Mouse (Mus musculus): ENCODE measurements around the gene Mcrip2. TPM values are rescaled to one million over a fixed set of nuclear protein-coding genes. Genes with fewer than 3 reads are reported as not detected.

Gene Mcrip2
- total RNA-seq (2023) = 3.6 TPM

GRCm38 (mm10) chr17:25868601-25869191 lies at the start of gene Mcrip2:
Gene Mcrip2, minus strand, starts transcription at chr17:25868764.

DNA sequence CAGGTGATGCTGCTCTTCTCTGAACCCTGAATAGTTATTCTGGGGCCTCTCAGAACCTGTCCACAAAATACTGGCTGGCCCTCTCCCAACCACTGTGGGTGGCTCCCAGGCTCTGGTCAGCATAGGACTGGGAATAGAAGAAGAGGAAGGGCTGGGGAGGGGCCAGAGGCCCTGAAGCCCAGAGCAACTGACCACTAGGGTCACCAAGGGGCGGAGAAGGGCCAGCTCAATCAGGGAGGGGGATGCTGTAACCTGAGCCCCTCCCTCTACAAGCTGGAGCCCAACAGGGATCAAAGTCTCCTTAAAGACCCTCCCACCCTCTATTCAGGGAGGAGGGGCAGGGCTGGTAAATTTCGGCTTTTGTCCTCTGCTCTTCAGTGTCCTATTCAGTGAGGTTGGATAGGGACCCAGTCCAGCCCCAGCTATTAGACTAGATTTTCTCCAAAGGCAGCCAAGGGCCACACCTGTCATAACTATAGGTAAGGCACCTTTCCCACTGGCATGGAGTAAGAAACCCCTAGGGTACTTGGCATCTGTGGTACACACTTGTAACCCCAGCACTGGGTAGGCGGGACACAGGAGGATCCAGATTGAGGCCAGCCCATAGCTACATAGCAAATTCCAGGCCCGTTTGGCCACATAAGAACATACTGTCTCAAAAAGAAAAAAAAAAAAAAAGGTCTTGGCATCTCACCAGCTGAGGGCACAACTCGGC lies 11.8 kb upstream of the Mcrip2 start, which contains the start of gene Wfikkn1:
Gene Wfikkn1 (minus strand): TSS at position 663 of the 715 bp plus-strand sequence.

DNA sequence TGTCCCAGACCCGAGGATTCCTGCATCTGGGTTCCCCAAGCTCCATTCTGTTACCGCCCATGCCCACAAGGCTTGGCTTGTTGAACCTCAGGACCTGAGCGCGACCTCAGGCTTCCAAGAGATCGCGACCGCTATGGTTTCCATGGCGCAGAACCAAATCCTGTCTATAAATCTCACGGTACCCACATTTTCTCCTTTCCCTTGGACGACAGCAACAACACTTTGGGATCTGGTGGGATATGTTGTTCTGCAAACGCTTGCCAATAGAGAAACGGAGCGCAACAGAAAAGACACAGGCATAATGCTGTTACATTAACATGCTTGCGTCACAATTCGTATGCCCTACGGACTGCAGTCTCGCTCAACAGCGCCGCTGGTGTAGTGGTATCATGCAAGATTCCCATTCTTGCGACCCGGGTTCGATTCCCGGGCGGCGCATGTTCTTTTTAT lies 6.2 kb upstream of the Mcrip2 start, which contains the start of gene Mettl26:
Gene Mettl26 (plus strand): TSS at position 354 of the 450 bp plus-strand sequence.

GRCm38 (mm10) chr17:25860832-25861703 lies 7.5 kb downstream of the Mcrip2 start, which contains the start of gene Wdr90:
Gene Wdr90, minus strand, starts transcription at chr17:25861501.

GRCm38 (mm10) chr17:25844396-25844901 lies 24.1 kb downstream of the Mcrip2 start, which contains the start of gene Rhot2:
Gene Rhot2, minus strand, starts transcription at chr17:25844851.

GRCm38 (mm10) chr17:25841117-25841880 lies 27.3 kb downstream of the Mcrip2 start, which contains the start of gene Gm20683:
Gene Gm20683, minus strand, starts transcription at chr17:25841763.

GRCm38 (mm10) chr17:25837076-25837410 lies 31.5 kb downstream of the Mcrip2 start, which contains the start of gene Rhbdl1:
Gene Rhbdl1, minus strand, starts transcription at chr17:25837295.

GRCm38 (mm10) chr17:25833291-25833663 lies 35.3 kb downstream of the Mcrip2 start, which contains the start of gene Stub1:
Gene Stub1, minus strand, starts transcription at chr17:25833404.

GRCm38 (mm10) chr17:25828712-25829557 lies 39.6 kb downstream of the Mcrip2 start, which contains the start of gene Jmjd8:
Gene Jmjd8, plus strand, starts transcription at chr17:25828867.

DNA sequence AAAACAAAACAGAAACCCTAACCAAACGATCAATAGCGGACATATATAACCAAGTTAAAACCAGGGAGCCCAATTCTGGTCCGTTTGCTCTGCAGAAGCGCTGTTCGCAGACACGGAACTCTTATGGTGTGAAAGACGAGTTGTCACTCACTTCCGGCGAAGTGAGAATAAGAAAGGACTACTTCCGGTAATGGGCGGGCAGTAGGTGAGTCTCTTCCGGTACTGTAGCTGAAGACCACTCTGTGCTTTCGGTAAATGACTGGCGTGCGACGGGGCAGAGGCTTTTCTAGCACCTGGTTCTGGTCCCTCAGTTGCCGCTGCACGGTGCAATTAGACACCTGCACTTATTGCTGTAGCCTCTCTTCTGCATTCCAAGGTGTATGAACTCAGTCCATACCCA lies 45.1 kb downstream of the Mcrip2 start, which contains the start of gene Wdr24:
Gene Wdr24 (plus strand): TSS at position 176 of the 400 bp plus-strand sequence.

Other genes starting within 250 kb of the Mcrip2 start
- gene Gng13, start 151.6 kb downstream of the Mcrip2 start, total RNA-seq (2023) = not detected
- gene Chtf18, start 141.3 kb downstream of the Mcrip2 start, total RNA-seq (2023) = 7.2 TPM
- gene Rpusd1, start 141.1 kb downstream of the Mcrip2 start, total RNA-seq (2023) = 5.6 TPM
- gene Mslnl, start 132.7 kb downstream of the Mcrip2 start, total RNA-seq (2023) = not detected
- 2.0 TPM for gene Msln, start 114.4 kb downstream of the Mcrip2 start, total RNA-seq (2023)
- gene Narfl, start 95.0 kb downstream of the Mcrip2 start, total RNA-seq (2023) = 18.2 TPM
- 28.0 TPM for gene Haghl, start 83.1 kb downstream of the Mcrip2 start, total RNA-seq (2023)
- not detected for gene Ccdc78, start 82.2 kb downstream of the Mcrip2 start, total RNA-seq (2023)
- 56.0 TPM for gene Fam173a, start 75.9 kb downstream of the Mcrip2 start, total RNA-seq (2023)
- gene AC134908.4, start 73.1 kb downstream of the Mcrip2 start, total RNA-seq (2023) = not detected
- gene Metrn, start 71.6 kb downstream of the Mcrip2 start, total RNA-seq (2023) = 22.5 TPM
- not detected for gene Fbxl16, start 59.7 kb downstream of the Mcrip2 start, total RNA-seq (2023)
- gene Wdr24, start 45.1 kb downstream of the Mcrip2 start, total RNA-seq (2023) = 19.9 TPM
- 32.6 TPM for gene Jmjd8, start 39.9 kb downstream of the Mcrip2 start, total RNA-seq (2023)
- gene Stub1, start 35.4 kb downstream of the Mcrip2 start, total RNA-seq (2023) = 74.2 TPM
- gene Rhbdl1, start 31.5 kb downstream of the Mcrip2 start, total RNA-seq (2023) = 11.7 TPM
- 11.6 TPM for gene Gm20683, start 27.0 kb downstream of the Mcrip2 start, total RNA-seq (2023)
- gene Rhot2, start 23.9 kb downstream of the Mcrip2 start, total RNA-seq (2023) = 77.4 TPM
- gene Wdr90, start 7.3 kb downstream of the Mcrip2 start, total RNA-seq (2023) = 28.6 TPM
- gene Mettl26, start 6.3 kb upstream of the Mcrip2 start, total RNA-seq (2023) = 29.1 TPM
- gene Wfikkn1, start 12.1 kb upstream of the Mcrip2 start, total RNA-seq (2023) = 9.4 TPM
- 22.2 TPM for gene Rab40c, start 51.0 kb upstream of the Mcrip2 start, total RNA-seq (2023)
- 56.0 TPM for gene Pigq, start 76.2 kb upstream of the Mcrip2 start, total RNA-seq (2023)
- gene Nhlrc4, start 76.2 kb upstream of the Mcrip2 start, total RNA-seq (2023) = not detected
- gene A930017K11Rik, start 83.8 kb upstream of the Mcrip2 start, total RNA-seq (2023) = not detected
- 40.8 TPM for gene Capn15, start 117.0 kb upstream of the Mcrip2 start, total RNA-seq (2023)
- gene Rab11fip3, start 200.8 kb upstream of the Mcrip2 start, total RNA-seq (2023) = 22.1 TPM
- 5.7 TPM for gene Decr2, start 221.6 kb upstream of the Mcrip2 start, total RNA-seq (2023)
- 5.0 TPM for gene Nme4, start 226.8 kb upstream of the Mcrip2 start, total RNA-seq (2023)
- gene Tmem8, start 244.5 kb upstream of the Mcrip2 start, total RNA-seq (2023) = 23.6 TPM